Mouse (Mus musculus) layer of hippocampus, postnatal 25 days (tissue): ENCODE data around the gene Ldhd. TPM values are rescaled to one million over a fixed set of nuclear protein-coding genes. Genes with fewer than 3 reads are reported as not detected.

Experiments used
- DNase-seq, 2 experiments: peaks; one replicate each; pipeline ENCODE4 v3.0.0; 2022; ENCODE audit warnings: mixed read lengths in 2 of 2, low spot score in 1 of 2; ENCODE audit errors: extremely low spot score in 1 of 2
- total RNA-seq, 2 experiments: library from RNA; stranded (reverse); gene quantifications; 2 replicates each; pipeline ENCODE4 v1.2.3; 2021

Ldhd gene
- total RNA-seq, 2 experiments from 2014 or later = 6.6 to 7.2 TPM

GRCm38 (mm10) chr8:111597310-111597709, 32.9 kb downstream of the Ldhd start:
- no peak for DNase-seq

DNA sequence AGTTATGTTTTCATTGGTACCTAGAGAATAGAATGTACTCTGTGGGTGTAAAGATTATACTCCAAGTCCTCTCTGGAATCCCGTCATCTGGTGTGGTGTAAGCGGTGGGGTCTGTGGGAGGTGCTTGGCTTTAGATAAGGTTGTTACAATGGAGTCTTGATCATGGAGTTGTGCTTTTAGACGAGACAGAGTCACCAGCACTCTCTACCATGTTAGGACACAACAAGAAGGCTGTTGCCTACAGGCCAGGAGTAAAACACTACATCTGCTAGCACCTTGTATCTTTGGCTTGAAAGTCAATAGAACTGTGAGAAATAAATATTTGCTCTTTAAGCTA, 33.7 kb downstream of the Ldhd start:
- DNase-seq = no peak

DNA sequence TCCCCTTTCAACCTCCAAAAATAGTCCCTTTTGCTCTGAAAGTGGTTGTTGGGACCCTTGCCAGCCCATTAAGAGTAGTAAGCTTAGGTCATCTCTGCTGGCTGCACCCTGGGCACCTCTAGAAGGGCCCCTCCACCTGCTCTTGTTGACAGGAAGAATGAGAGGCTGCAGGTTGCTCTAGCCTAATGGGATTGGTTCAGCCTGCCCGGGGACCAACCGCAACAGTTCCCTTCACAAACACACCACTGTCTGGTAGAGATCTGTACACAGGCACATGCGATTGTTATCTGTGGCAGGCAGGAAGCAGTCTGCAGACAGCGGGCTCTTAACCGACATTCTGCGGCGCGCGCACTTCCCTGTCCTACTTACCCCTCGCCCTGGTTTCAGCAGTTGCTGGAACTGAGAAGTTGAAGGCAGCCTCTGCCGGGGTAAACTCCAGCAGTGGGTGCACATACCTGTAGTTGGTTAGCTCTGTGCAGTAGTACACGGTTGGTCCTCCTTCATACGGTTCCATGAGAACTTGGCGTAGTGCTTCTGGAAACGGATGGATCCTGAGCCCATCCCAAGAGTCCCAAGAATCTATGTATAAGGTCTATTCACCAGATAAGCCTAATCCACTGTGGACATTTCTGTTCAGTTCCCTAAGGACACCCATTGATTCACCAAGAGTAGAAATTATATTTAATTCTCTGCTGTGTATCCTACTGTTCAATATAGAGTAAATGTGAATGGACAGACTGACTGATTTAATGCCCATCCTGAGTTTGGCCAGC, 34.3 kb downstream of the Ldhd start:
- no peak for DNase-seq

DNA sequence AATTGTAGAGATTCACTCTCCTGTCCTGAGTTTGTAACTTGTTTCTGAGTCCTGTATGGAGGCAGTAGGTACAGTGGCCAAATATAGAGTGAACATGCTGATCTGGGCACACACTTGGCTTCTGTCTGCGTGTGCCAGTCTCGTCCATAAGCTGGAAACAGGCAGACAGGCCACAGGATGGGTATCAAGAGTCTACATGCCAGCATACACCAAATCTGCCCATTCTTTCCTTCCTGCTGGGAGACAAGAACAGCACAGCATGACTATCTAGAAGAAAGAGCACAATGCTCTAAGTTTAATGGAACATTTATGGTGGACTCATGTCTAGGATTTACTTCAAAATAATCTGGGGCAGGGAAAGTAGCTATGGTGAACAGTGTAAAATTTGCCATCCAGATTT, 35.2 kb downstream of the Ldhd start:
- no peak for DNase-seq

- DNase-seq = no peak
Measured at GRCm38 (mm10) chr8:111594044-111594840, 35.9 kb downstream of the Ldhd start.

DNA sequence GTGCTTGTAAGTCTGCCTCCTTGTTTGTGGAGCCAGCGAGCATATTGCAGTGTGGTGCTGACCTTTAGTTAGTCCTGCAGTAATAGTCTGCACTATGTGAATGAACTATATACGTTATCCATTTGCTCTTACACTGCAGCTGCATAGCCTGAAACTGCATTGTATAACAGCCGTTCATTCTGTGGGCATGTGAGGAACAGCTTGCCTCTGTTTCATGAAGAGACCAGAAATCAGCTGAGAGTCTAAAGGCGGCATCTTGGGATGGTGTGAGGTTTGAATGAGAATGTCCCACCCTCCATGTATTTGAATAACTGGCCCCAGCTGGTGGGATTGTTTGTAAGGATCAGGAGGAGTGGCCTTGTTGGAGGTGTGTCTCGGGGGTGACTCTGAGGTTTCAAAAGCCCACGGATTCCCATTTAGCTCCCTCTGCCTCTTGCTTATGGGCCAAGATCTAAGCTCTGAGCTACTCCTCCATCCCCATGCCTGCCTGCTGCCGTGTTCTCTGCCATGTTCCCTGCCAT, 37.7 kb downstream of the Ldhd start:
- no peak for DNase-seq

GRCm38 (mm10) chr8:111591176-111591575, 39.0 kb downstream of the Ldhd start:
- DNase-seq = no peak

DNA sequence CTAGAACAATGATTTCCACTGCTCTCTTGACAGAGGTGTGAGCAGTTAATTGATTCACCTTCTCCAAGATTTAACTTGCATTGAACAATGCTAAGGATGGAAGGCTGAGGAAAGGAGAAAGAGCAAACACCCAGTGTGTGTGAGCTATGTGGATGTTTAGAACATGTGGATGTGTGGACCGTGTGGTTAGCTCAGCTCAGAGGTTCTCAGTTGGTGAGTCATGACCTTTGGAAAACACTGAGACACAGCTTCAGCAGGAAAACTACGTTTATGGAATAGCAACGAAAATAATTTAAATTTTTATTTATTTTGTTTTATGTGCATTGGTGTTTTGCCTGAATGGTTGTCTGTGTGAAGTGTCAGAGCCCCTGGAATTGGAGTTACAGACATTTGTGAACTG, 40.0 kb downstream of the Ldhd start:
- no peak for DNase-seq

- no peak for DNase-seq
Measured at GRCm38 (mm10) chr8:111588336-111588735, 41.8 kb downstream of the Ldhd start.

DNA sequence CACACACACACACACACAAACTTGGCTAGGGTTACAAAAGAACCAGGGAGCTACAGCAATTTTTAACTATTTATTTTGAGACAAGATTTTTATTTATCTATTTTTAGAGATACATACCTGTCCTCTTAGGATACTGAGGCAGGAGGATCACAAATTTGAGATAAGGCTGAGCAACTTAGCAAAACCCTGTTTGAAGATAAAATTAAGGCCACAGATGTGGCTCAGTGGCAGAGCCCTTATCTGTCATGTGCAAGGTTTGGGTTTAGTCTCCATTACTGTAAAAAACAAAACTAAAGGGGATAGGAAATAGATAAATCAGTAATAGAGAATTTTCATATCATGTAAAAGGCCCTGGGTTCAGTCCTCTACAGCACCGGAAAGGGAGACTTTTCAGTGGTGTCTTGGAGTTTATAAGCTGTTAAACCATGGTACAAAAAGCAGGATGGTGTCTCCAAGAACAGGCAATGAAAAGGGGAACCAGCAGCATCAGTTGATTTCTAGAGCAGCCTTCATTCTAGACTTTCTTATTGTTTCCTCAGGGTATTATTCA, 42.6 kb downstream of the Ldhd start:
- DNase-seq = no peak

DNA sequence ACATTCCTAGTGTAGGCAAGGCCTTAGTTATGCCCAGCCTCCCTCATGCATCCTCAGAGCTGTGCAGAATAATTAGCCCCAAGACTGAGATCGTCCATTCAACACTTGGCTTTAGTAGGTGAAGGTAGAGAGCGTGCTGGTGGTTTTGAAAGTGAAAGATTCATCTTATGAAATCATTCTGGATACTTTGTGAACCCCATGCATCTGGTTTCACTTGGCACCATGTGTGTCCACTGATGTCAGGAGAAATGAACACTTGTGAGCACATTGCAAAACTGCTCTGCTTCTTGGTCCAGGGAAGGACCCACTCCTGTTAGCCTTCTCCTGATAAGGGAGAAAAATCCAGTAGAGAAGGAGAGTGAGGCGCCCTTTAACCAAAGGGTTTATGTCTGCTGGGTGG, 45.2 kb downstream of the Ldhd start:
- DNase-seq = no peak

DNA sequence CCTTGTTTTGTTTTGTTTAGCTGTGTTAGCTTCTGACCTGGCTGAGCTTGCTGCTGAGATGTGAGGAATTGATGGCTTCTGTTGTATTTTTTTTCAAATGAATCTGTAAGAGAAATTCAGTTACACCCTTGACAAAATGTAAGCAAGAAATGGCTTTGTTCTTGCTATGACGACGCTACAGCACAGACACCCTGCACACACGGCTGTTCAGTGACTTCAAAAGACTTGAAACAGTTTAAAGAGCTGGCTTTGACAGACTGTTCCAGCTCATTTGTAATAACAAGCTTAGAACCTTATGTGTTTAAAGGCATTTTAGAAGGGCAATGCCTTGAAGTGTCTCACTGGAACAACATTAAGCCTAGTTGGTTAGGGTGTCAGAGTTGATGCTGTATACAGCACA, 47.8 kb downstream of the Ldhd start:
- DNase-seq = no peak

DNA sequence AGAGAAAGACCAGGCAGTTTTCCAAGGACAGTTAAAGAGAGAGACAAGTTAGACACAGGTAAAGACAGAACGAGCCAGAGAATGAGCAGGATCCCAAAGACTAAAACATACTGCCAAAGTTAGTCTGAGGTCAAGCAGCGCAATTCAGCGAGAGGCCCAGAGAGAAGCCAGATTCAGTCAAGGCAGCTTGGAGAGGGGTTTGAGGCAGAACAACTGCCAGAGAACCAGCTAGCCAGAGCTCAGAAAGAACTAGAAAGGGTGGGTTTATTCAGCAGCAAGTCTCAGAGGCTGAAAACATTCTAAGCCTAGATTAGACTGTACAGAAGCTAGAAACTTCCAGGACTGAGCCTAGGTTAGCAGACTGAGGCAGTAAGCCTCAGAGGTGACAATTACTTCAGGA, 49.9 kb downstream of the Ldhd start:
- no peak for DNase-seq

DNA sequence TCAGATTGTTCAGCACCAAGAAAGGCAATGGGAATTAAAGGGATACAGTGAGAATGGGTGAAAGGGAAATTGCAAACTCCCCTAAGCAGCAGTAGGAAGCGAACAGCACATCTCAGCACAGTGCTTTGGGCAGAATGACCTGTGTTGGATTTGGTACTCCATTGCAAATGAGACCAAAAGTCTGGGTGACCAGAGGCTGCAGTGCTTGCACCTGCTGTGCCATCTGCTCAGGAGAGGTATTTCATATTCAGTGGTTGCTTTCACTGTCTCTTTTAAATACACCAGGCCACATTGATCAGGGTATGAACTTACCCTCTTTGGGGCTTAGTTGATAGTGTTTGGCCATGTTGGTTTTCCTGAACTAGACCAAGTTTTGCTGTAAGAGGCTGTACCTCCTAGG, 50.9 kb downstream of the Ldhd start:
- DNase-seq = no peak

DNA sequence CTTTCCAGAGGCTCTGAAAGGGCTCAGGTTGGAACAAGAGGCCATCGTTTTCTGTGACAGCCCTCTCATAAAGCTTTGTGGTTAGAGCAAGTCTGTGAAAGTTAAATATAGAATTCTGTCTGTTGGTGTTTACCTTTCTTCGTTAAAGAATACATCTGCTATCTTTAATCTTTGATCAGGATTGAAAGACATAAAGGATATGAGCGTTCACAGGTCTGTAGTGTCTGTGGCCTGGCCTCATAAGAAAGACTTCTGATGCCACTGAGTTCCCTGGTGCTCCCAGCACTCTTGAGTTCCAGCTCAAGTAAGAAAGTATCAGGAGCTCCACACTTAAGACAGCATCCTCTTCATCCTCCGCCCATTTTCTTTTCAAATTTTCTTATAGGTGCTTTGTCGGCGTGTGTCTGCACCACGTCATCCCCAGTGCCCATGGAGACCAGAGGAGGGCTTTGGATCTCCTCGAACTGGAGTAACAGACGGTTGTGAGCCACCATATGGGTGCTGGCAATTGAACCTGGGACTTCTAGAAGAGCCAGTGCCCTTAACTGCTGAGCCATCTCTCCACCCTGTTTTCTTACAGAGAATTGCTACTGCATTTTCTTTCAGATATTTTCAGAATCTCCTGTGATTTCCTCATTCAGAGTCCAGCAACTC, 52.2 kb downstream of the Ldhd start:
- DNase-seq = no peak

DNA sequence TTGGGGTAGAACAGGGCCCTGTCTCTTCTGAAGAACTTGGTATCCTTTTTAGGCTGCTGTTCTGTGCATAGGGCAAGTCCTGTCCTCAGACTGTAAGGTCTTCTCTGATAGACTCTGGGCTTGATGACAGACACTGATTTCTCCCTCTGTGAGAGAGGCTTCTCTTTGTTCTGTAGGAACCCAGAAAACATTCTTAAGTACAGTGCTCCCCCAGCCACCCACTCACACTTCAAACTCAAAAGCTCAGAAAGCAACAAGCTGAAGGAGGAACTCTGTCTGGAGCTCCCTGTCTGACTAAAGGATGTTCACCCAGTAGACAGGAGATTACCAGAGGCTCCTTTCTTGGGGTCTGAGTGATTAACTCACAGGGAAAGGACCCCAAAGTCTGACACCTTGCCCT, 53.7 kb downstream of the Ldhd start:
- DNase-seq = no peak

DNA sequence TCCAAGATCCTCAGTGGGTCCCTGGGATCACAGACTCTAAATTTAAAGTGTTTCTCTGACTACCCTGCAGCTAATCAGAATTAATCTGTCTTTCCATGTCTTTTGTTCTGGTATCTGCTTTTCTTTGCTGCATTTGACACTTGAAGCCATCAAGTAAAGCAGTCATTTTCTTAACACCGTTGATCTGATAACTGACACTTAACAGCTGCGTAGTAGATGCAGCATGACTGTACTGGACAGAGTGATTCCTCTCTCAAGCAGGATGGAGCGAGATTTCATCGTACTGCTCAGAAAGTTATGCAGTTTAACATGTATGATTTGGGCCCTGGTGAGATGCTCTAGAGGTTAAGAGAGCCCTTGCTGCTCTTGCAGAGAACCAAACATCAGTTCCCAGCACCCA, 54.7 kb downstream of the Ldhd start:
- no peak for DNase-seq

- DNase-seq = no peak
Measured at GRCm38 (mm10) chr8:111574016-111574415, 56.2 kb downstream of the Ldhd start.
